Mouse (Mus musculus) splenic B cell, adult 2 months (primary cell): ENCODE measurements around the gene Npr2.

ENCODE experiments used
- DNase-seq: peaks from one replicate; pipeline ENCODE4 v3.0.0-alpha.2; 2011; ENCODE audit warnings: low read depth, low spot score
- H3K27me3 ChIP-seq: 2 replicates; pipeline ENCODE4 v1.6.1; 2012; ENCODE audit warnings: mild to moderate bottlenecking, low read length, moderate library complexity, mixed read lengths; ENCODE audit not compliant: control insufficient read depth, poor library complexity, insufficient read depth, severe bottlenecking
- H3K36me3 ChIP-seq: 2 replicates; pipeline ENCODE4 v1.6.1; 2012; ENCODE audit warnings: mild to moderate bottlenecking, low read length, moderate library complexity, mixed read lengths; ENCODE audit not compliant: control insufficient read depth, poor library complexity, insufficient read depth, severe bottlenecking

Gene Npr2

DNA sequence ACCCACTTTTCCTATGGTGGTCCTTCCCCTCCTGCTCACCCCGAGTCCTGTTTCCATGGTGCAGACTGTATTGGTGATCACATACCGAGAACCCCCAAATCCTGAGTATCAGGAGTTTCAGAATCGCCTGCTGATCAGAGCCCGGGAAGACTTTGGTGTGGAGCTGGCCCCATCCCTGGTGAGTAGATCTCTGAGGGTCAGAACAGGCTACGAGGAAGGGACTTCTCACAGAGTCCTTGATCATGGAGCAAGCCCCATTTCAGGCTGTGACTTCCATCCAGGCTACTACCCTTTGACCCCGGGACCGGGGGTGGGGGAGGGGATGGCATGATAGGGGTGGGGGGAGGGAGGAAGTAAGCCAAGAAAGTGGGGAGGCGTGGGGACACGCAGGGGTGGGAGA is 8.3 kb downstream of the Npr2 start:
- DNase-seq: no peak
- H3K27me3 ChIP-seq: no peaks in the 10 kb centered on the region
- H3K36me3 ChIP-seq: no peaks in the 10 kb centered on the region

DNA sequence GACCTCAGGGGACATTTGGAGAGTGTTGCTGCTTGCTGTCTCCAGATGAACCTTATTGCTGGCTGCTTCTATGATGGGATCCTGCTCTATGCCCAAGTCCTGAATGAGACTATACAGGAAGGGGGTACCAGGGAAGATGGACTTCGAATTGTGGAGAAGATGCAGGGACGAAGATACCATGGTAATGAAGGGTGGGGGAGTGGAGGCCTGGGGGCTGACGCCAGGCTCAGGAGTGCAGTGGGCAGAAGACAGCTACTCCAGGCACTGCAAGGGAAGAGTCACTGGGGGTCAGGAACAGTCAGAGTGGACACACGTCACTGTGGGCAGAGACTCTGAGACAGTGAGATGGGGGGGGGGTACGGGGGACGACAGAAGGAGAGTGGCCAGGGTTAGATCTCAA is 8.8 kb downstream of the Npr2 start:
- no peaks in the 10 kb centered on the region for H3K36me3 ChIP-seq
- no peaks in the 10 kb centered on the region for H3K27me3 ChIP-seq
- DNase-seq: no peak

DNA sequence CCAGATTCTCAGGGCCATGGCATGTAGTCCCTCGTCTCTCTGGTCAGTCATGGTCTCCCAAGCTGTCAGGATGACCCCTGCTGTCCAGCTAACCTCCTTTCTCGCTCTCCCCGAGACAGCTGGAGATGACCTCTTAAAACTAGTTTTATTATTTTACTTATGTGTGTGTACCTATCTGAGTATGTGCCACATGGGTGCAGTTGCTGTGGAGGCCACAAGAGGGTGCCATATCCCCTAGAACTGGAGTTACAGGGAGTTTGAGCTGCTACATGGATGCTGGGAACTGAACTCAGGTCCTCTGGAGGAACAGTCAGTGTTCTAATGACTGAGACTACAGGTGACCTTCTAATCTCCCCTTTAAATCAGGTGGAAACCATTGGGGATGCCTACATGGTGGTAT is 18.0 kb downstream of the Npr2 start:
- H3K27me3 ChIP-seq: no peaks in the 10 kb centered on the region
- no peaks in the 10 kb centered on the region for H3K36me3 ChIP-seq
- DNase-seq: no peak

DNA sequence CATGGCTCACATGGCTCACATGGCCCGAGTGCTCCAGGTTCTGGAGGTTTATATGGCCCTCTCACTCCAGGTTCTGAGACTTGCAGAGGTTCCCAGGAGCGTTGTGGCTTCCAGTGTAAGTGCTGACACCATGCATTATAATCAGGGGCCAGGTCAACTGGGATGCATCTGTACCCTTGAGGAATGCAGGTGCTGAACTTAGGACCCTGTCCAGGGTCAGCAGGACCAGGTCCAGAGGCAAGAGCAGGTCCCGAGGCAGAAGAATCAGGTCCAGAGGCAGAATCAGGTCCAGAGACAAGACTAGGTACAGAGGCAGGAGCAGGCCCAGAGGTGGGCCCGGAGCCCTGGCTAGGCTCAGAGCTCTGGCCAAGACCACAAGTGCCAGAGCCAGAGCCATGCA is 21.0 kb downstream of the Npr2 start:
- Histone ChIP-seq H3K27me3 (no peaks in the 10 kb centered on the region), H3K36me3 (no peaks in the 10 kb centered on the region)
- DNase-seq: no peak

DNA sequence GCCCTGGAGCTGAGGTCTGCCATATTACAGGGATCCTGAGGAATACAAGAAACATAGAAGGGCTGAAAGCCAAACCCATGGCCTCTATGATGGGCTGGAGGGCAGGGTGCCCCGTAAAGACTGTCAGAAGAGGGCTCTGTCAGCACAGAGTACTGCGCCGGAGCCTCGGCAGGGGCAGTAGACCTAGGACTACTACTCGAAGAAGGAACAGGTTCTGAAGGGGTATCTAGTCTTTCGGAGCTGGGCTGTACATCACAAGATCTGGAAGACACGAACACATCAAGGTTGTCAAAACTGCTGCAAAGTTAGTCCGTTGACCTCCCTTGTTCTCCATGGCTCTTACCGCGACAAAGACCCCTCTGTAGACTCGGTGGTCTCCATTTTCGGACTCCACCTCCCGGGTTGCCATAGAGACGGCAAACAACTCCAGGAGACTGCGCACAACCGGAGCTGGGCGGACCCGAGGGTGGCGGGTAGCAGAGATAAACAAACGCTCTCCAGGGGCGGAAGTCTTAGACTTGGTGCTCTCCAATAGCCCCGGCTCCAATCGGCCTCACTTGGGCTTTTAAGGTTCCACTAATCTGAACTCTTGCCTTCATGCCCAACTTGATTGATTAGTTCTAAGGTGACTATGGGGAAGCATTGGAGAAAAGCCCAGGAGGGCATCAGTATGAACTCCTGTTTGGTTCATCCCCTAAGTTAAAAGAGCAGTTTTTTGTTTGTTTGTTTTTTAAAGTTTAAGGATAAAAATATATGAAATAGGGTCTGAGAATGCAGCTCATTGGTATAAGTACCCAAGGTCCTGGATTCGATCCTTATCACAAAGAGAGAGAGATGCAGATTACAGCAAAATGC is 21.7 kb downstream of the Npr2 start, which contains the start of gene Spag8:
TSS of gene Spag8 (minus strand) at position 434 of the 855 bp plus-strand sequence.
- no peak for DNase-seq
- Histone ChIP-seq H3K36me3 (no peaks in the 10 kb centered on the region), H3K27me3 (no peaks in the 10 kb centered on the region)

DNA sequence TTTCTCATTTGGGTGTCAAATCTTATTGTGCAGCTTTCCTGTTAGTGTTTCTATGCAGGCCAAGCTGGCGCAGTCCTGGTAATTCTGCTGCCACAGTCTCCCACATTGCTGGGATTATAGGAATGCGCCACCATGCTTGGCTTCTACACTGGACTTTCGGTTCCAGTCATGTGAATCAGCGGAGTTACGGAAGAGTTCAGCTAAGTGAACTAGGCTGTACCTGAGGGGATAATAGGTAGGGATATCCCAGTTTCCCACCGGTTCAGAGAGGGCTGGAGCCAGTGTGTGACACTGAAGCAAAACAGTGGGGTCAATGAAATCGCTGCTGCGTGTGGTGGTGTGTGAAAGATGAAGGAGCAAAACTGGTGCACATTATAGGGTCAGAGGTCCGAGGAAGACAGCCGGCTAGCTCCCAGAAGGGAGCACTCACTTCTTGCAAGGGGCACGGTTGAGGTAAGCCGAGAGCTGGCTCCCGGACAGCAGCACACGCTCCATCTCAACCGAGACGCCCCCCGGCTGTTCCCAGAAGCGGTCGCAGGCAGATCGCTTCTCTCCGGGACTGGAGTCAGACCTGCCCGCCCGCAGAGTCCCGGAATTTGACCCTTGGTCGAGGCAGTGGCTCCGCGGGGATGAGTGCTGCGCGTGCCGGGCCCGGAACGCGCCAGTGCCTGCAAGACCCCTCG is 24.1 kb downstream of the Npr2 start:
- DNase-seq: no peak
- H3K27me3 ChIP-seq: no peaks in the 10 kb centered on the region

DNA sequence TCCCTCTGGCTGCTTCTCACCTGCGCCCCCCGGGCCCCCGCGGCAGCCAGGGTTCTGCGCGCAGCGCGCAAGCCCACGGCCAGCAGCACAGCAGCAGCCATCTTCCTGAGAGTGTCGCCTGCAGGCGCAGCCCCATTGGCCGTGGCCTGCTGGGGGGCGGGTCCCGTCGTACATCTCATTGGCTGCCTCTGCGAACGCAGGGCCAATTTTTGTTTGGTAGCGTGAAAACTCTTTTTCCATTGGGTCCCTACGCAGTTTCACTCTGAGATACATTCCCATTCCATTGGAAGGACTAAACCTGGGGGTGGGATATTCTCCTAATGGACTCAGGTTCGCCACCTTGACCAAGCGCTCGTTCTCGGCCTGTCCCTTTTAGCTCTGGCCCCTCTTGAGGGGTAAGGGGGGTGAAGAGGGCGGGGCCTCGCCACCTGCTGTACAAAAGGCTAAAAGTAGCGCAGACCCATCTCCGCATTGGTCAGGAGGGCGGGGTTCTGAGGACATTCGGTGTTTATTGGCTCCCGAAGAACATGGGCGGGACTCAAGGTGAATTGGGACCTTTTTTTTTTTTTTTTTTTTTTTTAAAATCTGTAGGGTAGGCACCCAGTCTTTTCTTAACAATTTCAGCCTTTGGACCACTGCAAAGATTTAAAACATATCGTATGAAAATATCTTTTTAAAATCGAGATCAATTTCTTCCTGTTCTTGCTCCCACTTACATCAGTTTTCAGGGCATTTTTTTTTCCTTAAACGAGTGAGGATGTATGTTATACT is 24.8 kb downstream of the Npr2 start, which contains the start of gene Hint2:
TSS of gene Hint2 (minus strand) at position 128 of the 771 bp plus-strand sequence.
- Histone ChIP-seq H3K36me3 (no peaks in the 10 kb centered on the region), H3K27me3 (no peaks in the 10 kb centered on the region; the same call in 1 of the 2 replicates)
- peak; percentile 96 for DNase-seq

More for the DNA sequence above, 24.1 kb downstream of the Npr2 start:
- H3K36me3 ChIP-seq: no peaks in the 10 kb centered on the region

DNA sequence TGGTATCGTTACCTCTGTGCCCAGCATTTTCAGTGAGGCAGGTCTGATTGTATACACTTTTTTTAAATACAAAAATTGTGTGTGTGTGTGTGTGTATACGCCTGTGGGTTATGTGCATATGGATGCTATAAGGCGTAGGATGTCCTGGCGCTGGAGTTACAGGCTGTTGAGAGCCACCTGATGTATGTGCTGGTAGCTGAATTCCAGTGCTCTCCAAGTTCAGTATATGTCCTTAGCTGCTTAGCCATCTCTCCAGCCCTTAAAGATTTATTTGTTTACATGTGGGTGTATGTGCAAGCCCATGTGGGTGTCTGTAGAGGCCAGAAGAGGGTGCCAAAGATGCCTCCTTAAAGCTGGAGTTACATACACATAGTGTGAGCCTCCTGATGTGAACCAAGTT is 25.4 kb downstream of the Npr2 start:
- H3K36me3 ChIP-seq: no peaks in the 10 kb centered on the region
- peak; percentile 39 for DNase-seq

DNA sequence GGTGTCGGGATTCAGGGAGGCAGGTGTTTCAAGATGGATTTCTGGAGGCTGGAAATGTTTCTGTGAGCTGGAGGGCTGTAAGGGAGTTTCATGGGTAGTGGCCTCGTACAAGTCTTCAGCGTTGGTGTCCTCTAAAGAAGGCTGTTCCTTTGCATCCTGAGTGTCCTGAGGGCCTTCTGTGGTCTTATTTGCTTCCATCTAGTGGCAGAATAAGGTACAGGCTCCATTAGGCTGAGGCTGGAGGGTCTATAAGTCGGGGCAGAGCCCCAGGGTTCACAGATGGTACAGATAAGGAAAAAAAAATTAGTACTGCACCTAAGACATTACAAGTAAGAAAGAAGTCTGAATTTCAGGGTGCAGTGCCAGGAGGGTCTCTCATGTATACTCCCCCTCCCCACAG is 34.7 kb downstream of the Npr2 start:
- no peaks in the 10 kb centered on the region for H3K36me3 ChIP-seq
- DNase-seq: peak; percentile 49
- H3K27me3 ChIP-seq: no peaks in the 10 kb centered on the region

More for the DNA sequence above, 25.4 kb downstream of the Npr2 start:
- no peaks in the 10 kb centered on the region; the same call in 1 of the 2 replicates for H3K27me3 ChIP-seq

DNA sequence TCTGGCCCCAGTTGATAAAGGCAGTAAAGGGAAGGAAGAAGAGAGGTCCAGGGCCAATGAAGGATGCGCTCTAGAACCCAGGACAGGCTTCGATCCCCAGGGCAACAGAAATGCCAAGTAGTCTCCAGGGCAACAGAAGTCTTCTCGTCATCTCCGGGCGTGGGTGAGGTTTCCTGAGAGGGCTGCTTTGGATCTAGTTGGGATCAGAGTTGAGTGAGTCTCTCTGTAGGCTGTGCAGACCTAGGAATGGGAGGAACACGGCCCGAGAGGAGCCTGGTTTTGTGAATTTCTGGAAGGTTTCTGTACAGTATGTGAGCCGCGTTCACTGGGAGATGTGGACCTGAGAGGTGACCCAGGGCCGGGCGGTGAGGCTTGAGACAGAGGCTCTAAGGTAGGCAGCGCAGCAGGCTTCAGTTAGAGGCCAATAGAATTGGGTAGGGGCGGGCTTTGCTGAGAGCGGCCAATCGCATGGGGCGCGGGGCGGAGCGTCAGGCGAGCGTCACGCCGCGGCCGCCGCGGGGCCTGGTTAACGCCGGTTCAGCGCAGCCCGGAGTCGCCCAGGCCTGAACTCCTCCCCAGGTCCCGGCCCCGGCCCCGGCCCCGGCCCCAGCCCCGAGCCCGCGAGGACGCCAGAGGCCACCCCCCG is 37.2 kb downstream of the Npr2 start, which contains the start of the genes Tmem8b and Fam221b:
TSS of gene Tmem8b (plus strand) at position 190 of the 646 bp plus-strand sequence.
TSS of gene Fam221b (minus strand) at position 364 of the 646 bp plus-strand sequence.
- Histone ChIP-seq H3K36me3 (no peaks in the 10 kb centered on the region), H3K27me3 (no peaks in the 10 kb centered on the region)
- DNase-seq: peak; percentile 88

DNA sequence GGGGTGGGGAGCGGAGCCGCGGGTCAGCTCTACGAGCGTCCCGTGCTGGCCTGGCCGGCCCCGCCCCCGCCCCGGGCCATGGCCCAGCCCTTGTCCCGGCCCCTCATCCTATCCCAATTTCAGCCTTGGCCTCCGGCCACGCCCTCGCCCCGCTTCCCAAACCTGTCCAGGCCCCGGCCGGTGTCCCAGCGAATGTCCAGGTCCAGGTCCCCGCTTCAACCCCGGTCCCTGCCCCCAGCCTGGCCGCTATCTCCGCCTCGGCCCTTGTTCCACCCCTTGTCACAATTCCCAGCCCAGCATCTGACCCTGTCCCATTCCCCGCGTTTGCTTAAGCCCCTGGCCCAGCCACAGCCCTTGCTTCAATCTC is 37.7 kb downstream of the Npr2 start:
- Histone ChIP-seq H3K36me3 (no peaks in the 10 kb centered on the region), H3K27me3 (no peaks in the 10 kb centered on the region)
- no peak for DNase-seq

DNA sequence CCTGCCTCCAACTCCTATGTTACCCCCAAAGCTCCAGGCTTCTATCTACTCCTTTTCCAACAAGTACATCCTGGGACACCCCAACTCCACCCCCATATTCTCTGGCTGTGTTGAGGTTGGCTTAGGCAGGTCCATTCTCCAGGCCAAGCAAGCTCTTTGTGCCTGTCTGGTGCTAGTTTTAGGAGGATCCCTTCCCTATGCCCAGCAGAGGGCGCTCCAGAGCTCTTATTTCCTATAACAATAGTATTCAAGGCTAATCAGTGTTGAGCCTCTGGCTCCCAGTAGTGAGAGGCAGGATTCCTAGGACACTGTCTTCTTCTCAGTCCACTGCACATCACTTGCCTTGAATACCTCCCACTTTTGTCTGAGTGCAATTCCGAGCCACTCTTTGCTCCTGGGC is 40.3 kb downstream of the Npr2 start:
- H3K27me3 ChIP-seq: no peaks in the 10 kb centered on the region
- DNase-seq: peak; percentile 89
- no peaks in the 10 kb centered on the region for H3K36me3 ChIP-seq

DNA sequence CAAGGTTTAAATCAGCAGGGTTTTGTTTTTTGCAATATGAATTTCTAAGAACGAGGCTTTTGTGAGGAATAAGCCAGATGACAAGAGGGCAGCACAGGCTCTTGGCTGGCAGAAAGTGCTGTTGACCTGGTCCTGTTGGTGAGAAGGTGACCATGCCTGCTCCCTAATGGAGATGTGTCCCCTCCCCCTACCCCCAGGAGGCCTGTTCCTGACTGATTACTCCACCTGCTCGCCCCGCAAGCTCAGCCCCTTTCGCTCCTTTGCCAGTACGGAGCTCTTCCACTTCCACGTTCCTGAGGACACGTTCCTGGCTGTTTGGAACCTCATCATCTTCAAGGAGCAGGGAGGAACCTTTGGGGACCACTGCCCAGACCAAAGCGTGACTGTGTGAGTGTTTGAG is 42.0 kb downstream of the Npr2 start:
- no peak for DNase-seq

DNA sequence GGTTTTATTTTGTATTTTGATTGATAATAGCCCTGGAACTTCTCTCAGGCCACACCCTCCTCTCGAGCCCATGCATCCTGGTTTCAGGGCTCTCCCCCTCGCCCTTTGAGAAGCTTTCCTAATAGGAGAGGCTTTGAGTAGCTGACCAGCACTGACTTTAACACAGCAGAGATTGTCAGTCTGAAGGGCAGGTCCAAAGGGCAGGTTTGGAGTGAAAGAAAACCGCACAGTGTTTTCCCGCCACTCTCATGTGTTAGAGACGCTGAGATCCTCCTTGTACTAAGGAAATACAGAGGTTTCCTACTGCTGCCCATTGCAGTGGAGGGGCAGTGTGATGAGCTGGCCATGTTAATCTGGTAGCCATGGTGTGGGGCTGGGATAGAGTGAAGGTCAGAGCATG is 43.2 kb downstream of the Npr2 start:
- no peaks in the 10 kb centered on the region for H3K36me3 ChIP-seq
- no peak for DNase-seq
- H3K27me3 ChIP-seq: no peaks in the 10 kb centered on the region

More for the DNA sequence above, 42.0 kb downstream of the Npr2 start:
- Histone ChIP-seq H3K36me3 (no peaks in the 10 kb centered on the region), H3K27me3 (no peaks in the 10 kb centered on the region)
